Mouse (Mus musculus) heart, embryonic 13.5 days (tissue): ENCODE results near the gene Naa16. TPM values are rescaled to one million over a fixed set of nuclear protein-coding genes. Genes with fewer than 3 reads are reported as not detected.
A peak's percentile ranks its signal among the peaks of the same experiment; 100 is the strongest.

Experiments used
- ATAC-seq: fragments of 200-750 bp; cut with Nextera tagmentation; 2 replicates; pipeline ENCODE4 v1.8.0; 2017; ENCODE audit warnings: moderate TSS enrichment; ENCODE audit not compliant: insufficient number of reproducible peaks, low FRiP score, low TSS enrichment; ENCODE audit errors: extremely low read depth
- H3K27ac ChIP-seq: fragments of 300-500 bp; sonication (generic); replicated peaks from 2 replicates; pipeline ENCODE4 v1.5.1; 2015; ENCODE audit warnings: moderate library complexity, mild to moderate bottlenecking, inconsistent platforms
- H3K27me3 ChIP-seq: fragments of 300-500 bp; sonication (generic); replicated peaks from 2 replicates; pipeline ENCODE4 v1.6.1; 2015; ENCODE audit warnings: mild to moderate bottlenecking, inconsistent platforms
- H3K36me3 ChIP-seq: fragments of 300-500 bp; sonication (generic); 2 replicates; pipeline ENCODE4 v1.6.1; 2015; ENCODE audit warnings: mild to moderate bottlenecking, inconsistent platforms
- H3K4me1 ChIP-seq: fragments of 300-500 bp; sonication (generic); 2 replicates; pipeline ENCODE4 v1.6.1; 2015; ENCODE audit warnings: inconsistent platforms
- H3K4me2 ChIP-seq: fragments of 300-500 bp; sonication (generic); 2 replicates; pipeline ENCODE4 v1.6.1; 2015; ENCODE audit warnings: inconsistent platforms, mild to moderate bottlenecking, moderate library complexity
- H3K4me3 ChIP-seq: fragments of 300-500 bp; sonication (generic); 2 replicates; pipeline ENCODE4 v1.5.1; 2015; ENCODE audit warnings: moderate library complexity, mild to moderate bottlenecking, inconsistent platforms
- H3K9ac ChIP-seq: fragments of 300-500 bp; sonication (generic); 2 replicates; pipeline ENCODE4 v1.6.1; 2015; ENCODE audit warnings: inconsistent platforms, mild to moderate bottlenecking, moderate library complexity
- H3K9me3 ChIP-seq: fragments of 300-500 bp; sonication (generic); 2 replicates; pipeline ENCODE4 v1.6.1; 2016; ENCODE audit warnings: inconsistent platforms
- WGBS: fragments of 180-500 bp; shearing (Covaris S2); methylation state at CpG from one replicate; pipeline ENCODE4 v1.1.7; 2015; ENCODE audit warnings: mixed read lengths; 5-methylcytosine and 5-hydroxymethylcytosine counted together
- polyA plus RNA-seq: library from polyadenylated mRNA; unstranded; fragments of >200 nt; fragmentation: Nextera tagmentation; extraction: Ambion mirVana; gene quantifications from 2 replicates; pipeline ENCODE4 v1.2.1, GENCODE M21; 2015

Gene Naa16
- polyA plus RNA-seq, 1 experiment from 2014 or later = 18.9 TPM

DNA sequence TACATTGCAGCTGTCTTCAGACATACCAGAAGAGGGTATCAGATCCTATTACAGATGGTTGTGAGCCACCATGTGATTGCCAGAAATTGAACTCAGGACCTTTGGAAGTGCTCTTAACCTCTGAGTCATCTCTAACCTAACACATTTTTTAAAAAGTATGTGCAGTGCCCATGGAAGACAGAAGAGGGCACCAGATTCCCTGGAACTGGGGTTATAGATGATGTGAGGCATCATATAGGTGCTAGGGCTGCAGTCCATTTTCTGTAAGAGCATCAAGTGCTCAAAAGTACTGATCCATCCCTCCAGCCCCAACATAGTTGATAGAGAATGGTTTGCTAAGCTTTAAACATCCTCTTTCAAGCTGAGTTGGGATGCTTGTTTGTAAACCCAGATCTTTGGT, 4.0 kb upstream of the Naa16 start:
- H3K4me2 ChIP-seq = no peak overlapping the region

GRCm38 (mm10) chr14:79393289-79393688, 2.7 kb upstream of the Naa16 start:
- H3K9me3 ChIP-seq = no peaks in the 10 kb centered on the region
- H3K4me3 ChIP-seq = no peak overlapping the region
- no peak for ATAC-seq
- H3K27ac ChIP-seq = no peak overlapping the region
- no peaks in the 10 kb centered on the region for H3K36me3 ChIP-seq
- H3K9ac ChIP-seq = no peak overlapping the region
- peaks cover 17% of the 10 kb centered on the region for H3K4me1 ChIP-seq
- 58% methylated on average over 1 of the region's 1 CpGs for WGBS
- no peaks in the 10 kb centered on the region for H3K27me3 ChIP-seq
- H3K4me2 ChIP-seq = no peak overlapping the region

More for the DNA sequence above, 4.0 kb upstream of the Naa16 start:
- Histone ChIP-seq H3K27ac (no peak overlapping the region), H3K36me3 (0 out of 2 replicates have a peak, but pooled peaks cover under 1% of the 10 kb centered on the region), H3K9me3 (no peaks in the 10 kb centered on the region), H3K4me1 (peaks cover 5% of the 10 kb centered on the region), H3K4me3 (no peak overlapping the region), H3K9ac (no peak overlapping the region), H3K27me3 (no peaks in the 10 kb centered on the region)
- ATAC-seq = no peak

- peaks cover 17% of the 10 kb centered on the region for H3K4me1 ChIP-seq
- H3K4me3 ChIP-seq = peak overlapping the region; percentile 88
- H3K9me3 ChIP-seq = no peaks in the 10 kb centered on the region
- peak overlapping the region; percentile 96 for H3K9ac ChIP-seq
- peaks cover 21% of the 10 kb centered on the region for H3K36me3 ChIP-seq
- H3K4me2 ChIP-seq = peak overlapping the region; percentile 89
- no peaks in the 10 kb centered on the region for H3K27me3 ChIP-seq
- H3K27ac ChIP-seq = peak overlapping the region; percentile 98
- no peak for ATAC-seq
- WGBS = 1% methylated on average over 16 of the region's 16 CpGs
Observed at GRCm38 (mm10) chr14:79389438-79390264, 927 bp downstream of the Naa16 start.

GRCm38 (mm10) chr14:79388304-79388703, 2.3 kb downstream of the Naa16 start:
- H3K4me1 ChIP-seq = peaks cover 17% of the 10 kb centered on the region
- H3K4me2 ChIP-seq = no peak overlapping the region
- H3K36me3 ChIP-seq = peaks cover 25% of the 10 kb centered on the region
- H3K4me3 ChIP-seq = no peak overlapping the region
- H3K9ac ChIP-seq = no peak overlapping the region
- H3K9me3 ChIP-seq = no peaks in the 10 kb centered on the region
- no peak overlapping the region for H3K27ac ChIP-seq
- WGBS = 91% methylated on average over 3 of the region's 3 CpGs
- H3K27me3 ChIP-seq = no peaks in the 10 kb centered on the region
- no peak for ATAC-seq

GRCm38 (mm10) chr14:79383120-79383519, 7.5 kb downstream of the Naa16 start:
- H3K36me3 ChIP-seq = peaks cover 64% of the 10 kb centered on the region
- H3K27me3 ChIP-seq = no peaks in the 10 kb centered on the region
- no peak for ATAC-seq
- H3K4me1 ChIP-seq = 0 out of 2 replicates have a peak, but pooled peaks cover 1% of the 10 kb centered on the region
- no peak overlapping the region for H3K4me2 ChIP-seq
- 88% methylated on average over 7 of the region's 7 CpGs for WGBS
- H3K9me3 ChIP-seq = no peaks in the 10 kb centered on the region
- H3K27ac ChIP-seq = no peak overlapping the region
- no peak overlapping the region for H3K9ac ChIP-seq
- H3K4me3 ChIP-seq = no peak overlapping the region

- Histone ChIP-seq H3K4me2 (no peak overlapping the region), H3K9me3 (no peaks in the 10 kb centered on the region), H3K9ac (no peak overlapping the region), H3K4me3 (no peak overlapping the region), H3K27ac (no peak overlapping the region), H3K4me1 (no peaks in the 10 kb centered on the region), H3K27me3 (no peaks in the 10 kb centered on the region), H3K36me3 (peaks cover 51% of the 10 kb centered on the region)
- ATAC-seq = no peak
Observed at GRCm38 (mm10) chr14:79377041-79377440, 13.5 kb downstream of the Naa16 start.

- peaks cover 76% of the 10 kb centered on the region for H3K36me3 ChIP-seq
- no peak overlapping the region for H3K4me3 ChIP-seq
- WGBS = 17% methylated on average over 2 of the region's 2 CpGs
- H3K9ac ChIP-seq = no peak overlapping the region
- no peak overlapping the region for H3K27ac ChIP-seq
- no peaks in the 10 kb centered on the region for H3K27me3 ChIP-seq
- ATAC-seq = no peak
- no peaks in the 10 kb centered on the region for H3K9me3 ChIP-seq
- H3K4me1 ChIP-seq = 0 out of 2 replicates have a peak, but pooled peaks cover 5% of the 10 kb centered on the region
- no peak overlapping the region for H3K4me2 ChIP-seq
Observed at GRCm38 (mm10) chr14:79358055-79358454, 32.5 kb downstream of the Naa16 start.

DNA sequence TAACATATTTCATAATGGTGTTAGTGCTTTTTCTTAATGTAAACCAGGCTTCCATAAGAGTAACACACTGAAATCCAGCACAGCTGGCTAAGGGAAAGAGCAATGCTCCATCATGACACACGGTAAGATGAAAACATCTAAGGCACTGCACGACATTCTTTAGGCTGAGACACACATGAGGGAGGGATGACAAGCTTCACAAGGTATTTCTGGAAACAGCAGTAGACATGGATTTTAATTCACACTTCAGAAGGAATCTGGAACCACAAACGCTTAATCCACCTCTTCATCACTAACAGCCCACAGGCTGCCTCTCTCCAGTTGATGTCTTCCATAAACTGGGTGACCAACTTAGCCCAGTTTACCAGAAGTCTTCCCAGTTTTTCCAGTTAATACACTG, 44.2 kb downstream of the Naa16 start:
- Histone ChIP-seq H3K36me3 (peaks cover 61% of the 10 kb centered on the region), H3K27me3 (no peaks in the 10 kb centered on the region)
- 46% methylated on average over 3 of the region's 3 CpGs for WGBS

GRCm38 (mm10) chr14:79335613-79336012, 55.0 kb downstream of the Naa16 start:
- 89% methylated on average over 3 of the region's 3 CpGs for WGBS
- no peak overlapping the region for H3K4me2 ChIP-seq
- H3K4me3 ChIP-seq = no peak overlapping the region
- H3K4me1 ChIP-seq = peaks cover 24% of the 10 kb centered on the region
- ATAC-seq = no peak
- no peak overlapping the region for H3K9ac ChIP-seq
- no peaks in the 10 kb centered on the region for H3K27me3 ChIP-seq
- no peaks in the 10 kb centered on the region for H3K9me3 ChIP-seq
- H3K27ac ChIP-seq = no peak overlapping the region
- H3K36me3 ChIP-seq = peaks cover 65% of the 10 kb centered on the region

More for the DNA sequence above, 44.2 kb downstream of the Naa16 start:
- Histone ChIP-seq H3K4me3 (no peak overlapping the region), H3K9me3 (peaks cover 4% of the 10 kb centered on the region), H3K4me1 (peaks cover 5% of the 10 kb centered on the region; the same call in 1 of the 2 replicates), H3K27ac (no peak overlapping the region), H3K4me2 (no peak overlapping the region), H3K9ac (no peak overlapping the region)
- ATAC-seq = no peak

DNA sequence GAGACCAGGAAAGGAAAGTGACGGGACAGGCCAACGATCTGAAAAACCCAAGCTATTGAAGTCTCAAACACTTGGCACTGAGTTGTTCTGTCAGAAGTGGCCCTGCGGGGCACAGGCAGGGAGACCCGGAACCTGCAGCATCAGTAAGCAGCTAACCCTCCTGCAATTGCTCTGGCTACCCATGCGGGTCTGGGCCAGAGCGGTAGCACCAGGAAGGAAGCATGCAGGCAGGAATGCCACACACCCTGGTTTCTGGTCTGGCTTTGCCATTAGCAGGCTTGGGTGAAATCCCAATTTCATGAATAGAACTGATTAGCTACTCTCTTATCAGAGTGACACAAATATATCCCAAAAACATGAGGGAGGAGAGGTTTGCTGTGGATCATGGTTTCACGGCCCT, 58.6 kb downstream of the Naa16 start:
- Histone ChIP-seq H3K4me2 (peak overlapping the region; percentile 61), H3K36me3 (peaks cover 34% of the 10 kb centered on the region), H3K4me1 (peaks cover 24% of the 10 kb centered on the region), H3K27ac (peak overlapping the region; percentile 59), H3K27me3 (no peaks in the 10 kb centered on the region), H3K9me3 (no peaks in the 10 kb centered on the region), H3K9ac (0 out of 2 replicates have a peak overlapping the region, but pooled peaks have one; percentile 19), H3K4me3 (no peak overlapping the region)
- WGBS = 44% methylated on average over 7 of the region's 7 CpGs
- no peak for ATAC-seq

DNA sequence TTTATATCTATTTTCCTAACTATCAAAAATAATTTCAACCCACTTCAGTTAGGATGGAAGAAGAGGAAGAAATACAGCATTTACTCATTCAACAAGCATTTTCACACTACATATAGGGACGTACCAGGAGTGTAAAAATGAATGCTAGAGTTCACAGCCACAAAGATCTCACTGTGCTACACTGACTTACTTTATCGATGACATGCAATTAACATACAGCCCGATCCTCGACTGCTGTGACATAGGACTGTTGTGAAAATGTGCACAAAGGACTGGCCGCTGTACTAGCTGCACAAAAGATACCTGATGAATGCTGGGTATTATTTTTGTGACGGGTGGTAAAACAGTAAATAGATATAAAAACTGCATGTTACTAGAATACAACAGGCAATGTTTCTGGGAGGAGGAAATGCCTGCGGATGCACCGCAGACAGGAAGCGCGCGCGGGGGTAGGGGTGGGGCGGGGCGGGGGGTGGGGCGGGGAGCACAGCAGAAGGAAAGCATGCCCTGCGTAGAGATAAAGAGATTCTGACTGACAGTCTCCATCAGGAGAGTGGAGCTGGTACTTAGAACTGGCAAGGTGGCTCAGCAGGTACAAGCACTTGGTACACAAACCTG, 59.5 kb downstream of the Naa16 start:
- H3K9me3 ChIP-seq = no peaks in the 10 kb centered on the region
- 48% methylated on average over 16 of the region's 16 CpGs for WGBS
- peak overlapping the region; percentile 52; the same call in 1 of the 2 replicates for H3K9ac ChIP-seq
- no peaks in the 10 kb centered on the region for H3K27me3 ChIP-seq
- no peak for ATAC-seq
- peak overlapping the region; percentile 59 for H3K27ac ChIP-seq
- peaks cover 25% of the 10 kb centered on the region for H3K36me3 ChIP-seq
- peak overlapping the region; percentile 61 for H3K4me2 ChIP-seq
- H3K4me1 ChIP-seq = peaks cover 24% of the 10 kb centered on the region
- peak overlapping the region; percentile 22 for H3K4me3 ChIP-seq
